Mouse (Mus musculus) lung, adult 10 weeks (tissue): Measurements from ENCODE around the gene Ccdc190. TPM values are rescaled to one million over a fixed set of nuclear protein-coding genes. Genes with fewer than 3 reads are reported as not detected.

Experiments used
- polyA plus RNA-seq: library from polyadenylated mRNA; stranded (reverse); fragments of 350-450 nt; fragmentation: Illumina TruSeq; extraction: RNeasy Lipid Tissue Mini Kit (QIAGEN cat#74804); gene quantifications from one replicate; pipeline ENCODE4 v1.2.3, GENCODE M21; 2014; ENCODE audit warnings: low read depth, low replicate concordance; ENCODE audit not compliant: insufficient read depth

The Ccdc190 gene
- 0.40 TPM for polyA plus RNA-seq

GRCm38 (mm10) chr1:169928454-169928971, at the start of gene Ccdc190:
Ccdc190 (plus strand) TSS chr1:169928648.

GRCm38 (mm10) chr1:169968792-169969515, 40.5 kb downstream of the Ccdc190 start, which contains the start of gene Hsd17b7:
Hsd17b7 (minus strand) TSS chr1:169969241.

Other genes starting within 250 kb of the Ccdc190 start
- gene Rgs4, start 181.0 kb upstream of the Ccdc190 start, polyA plus RNA-seq = 6.7 TPM
- 3.6 TPM for gene Hsd17b7, start 40.6 kb downstream of the Ccdc190 start, polyA plus RNA-seq
- 14.6 TPM for gene Ddr2, start 182.1 kb downstream of the Ccdc190 start, polyA plus RNA-seq
- gene Uap1, start 246.3 kb downstream of the Ccdc190 start, polyA plus RNA-seq = 37.7 TPM